Mouse (Mus musculus) myocyte (in vitro differentiated cells): Measurements from ENCODE around the gene Aacs.

Source experiments
- MYOG ChIP-seq, 3 experiments: IDR thresholded peaks; one replicate each; pipeline ENCODE4 v1.6.1; 2011; ENCODE audit warnings: control low read depth in 2 of 3, low read depth in 2 of 3, mild to moderate bottlenecking in 2 of 3; ENCODE audit not compliant: insufficient read length in 2 of 3, control insufficient read depth in 1 of 3, insufficient read depth in 1 of 3
- POLR2A ChIP-seq: IDR thresholded peaks from one replicate; pipeline ENCODE4 v1.6.1; 2011; ENCODE audit warnings: low read depth, mild to moderate bottlenecking, control low read depth, moderate library complexity; ENCODE audit not compliant: insufficient read length
- POLR2AphosphoS2 ChIP-seq: IDR thresholded peaks from one replicate; pipeline ENCODE4 v1.6.1; 2011; ENCODE audit warnings: low read depth, control low read depth; ENCODE audit not compliant: insufficient read length

DNA sequence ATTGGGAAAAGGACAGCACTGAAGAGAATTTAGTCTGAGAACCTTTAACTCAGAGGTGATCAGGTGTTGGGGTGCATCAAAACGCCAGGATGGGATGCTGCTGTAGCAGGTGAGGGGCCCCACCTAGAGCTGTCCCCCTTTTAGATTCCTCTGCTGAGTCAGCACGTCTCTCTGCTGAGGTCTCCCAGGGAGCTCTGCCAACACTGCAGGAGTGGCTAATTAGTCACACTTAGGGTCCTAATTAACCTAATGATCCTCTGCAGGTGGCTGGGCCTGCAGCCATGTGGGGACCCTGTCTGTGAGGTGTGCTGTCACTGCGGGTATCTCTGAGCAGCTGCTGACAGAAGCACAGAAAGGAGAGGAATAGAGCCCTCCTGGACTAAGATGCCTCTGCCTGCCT lies 26.6 kb downstream of the Aacs start:
- TF ChIP-seq POLR2AphosphoS2: no peak
- TF ChIP-seq POLR2A: no peak
- TF ChIP-seq MYOG (IDR thresholded peaks at IDR 0.05; ENCODE audit: control insufficient read depth in 1 of 3, insufficient read depth in 1 of 3, insufficient read length in 2 of 3, low read depth in 2 of 3): no peak
